Mouse (Mus musculus) c-Kit-positive CD71-negative TER-119-negative erythroid progenitor cells, embryonic 14.5 days (primary cell): ENCODE measurements at regions not wholly inside any gene's neighbourhood (a gene's known extent, or its start where the extent isn't known, plus 50 kb on each side); places are given as distances from the start of the nearest gene placed in this dataset.

Experiments
- DNase-seq: peaks from one replicate; pipeline ENCODE4 v3.0.0-alpha.2; 2013; ENCODE audit warnings: low read depth

DNA sequence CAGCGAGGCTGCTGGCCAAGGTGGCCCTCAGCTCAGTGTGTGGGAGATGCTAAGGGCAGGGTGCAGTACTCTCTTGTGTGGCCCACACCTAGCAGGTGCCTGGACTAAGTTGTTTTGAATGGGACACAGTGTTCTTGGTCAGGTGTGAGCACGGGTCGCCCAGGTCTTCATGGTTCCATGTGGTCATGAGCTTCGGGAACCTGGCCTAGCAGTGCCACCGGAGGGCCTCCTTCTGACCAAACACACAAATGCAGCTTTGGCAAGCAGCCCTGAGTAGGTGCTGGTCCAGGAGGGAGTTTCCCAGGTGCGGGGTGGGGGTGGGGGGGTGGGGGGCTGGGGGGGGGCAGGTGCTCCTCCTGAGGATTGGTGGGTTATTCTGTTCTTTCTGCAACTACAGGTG is 127.6 kb downstream of the Gadd45g start:
- no peak for DNase-seq

DNA sequence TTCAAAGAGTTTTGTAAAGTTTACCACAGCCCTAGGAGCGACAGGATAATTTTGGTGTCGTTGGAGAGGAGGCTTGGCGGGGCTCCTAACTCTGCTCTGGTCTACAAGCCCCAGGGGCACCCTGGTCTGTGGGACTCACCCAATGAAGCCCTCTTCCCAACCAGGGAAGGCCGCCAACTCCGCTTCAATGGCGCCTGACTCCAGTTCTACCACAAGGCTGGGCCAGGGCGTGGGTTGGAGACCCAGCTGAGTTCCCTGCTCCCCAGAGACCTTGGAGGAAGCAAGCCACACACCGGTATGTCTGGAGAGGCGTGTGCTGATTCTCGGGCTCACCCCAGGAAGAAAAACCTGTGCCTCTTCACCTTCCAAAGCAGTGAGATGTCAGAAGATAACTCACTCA is 128.9 kb downstream of the Gadd45g start:
- no peak for DNase-seq

DNA sequence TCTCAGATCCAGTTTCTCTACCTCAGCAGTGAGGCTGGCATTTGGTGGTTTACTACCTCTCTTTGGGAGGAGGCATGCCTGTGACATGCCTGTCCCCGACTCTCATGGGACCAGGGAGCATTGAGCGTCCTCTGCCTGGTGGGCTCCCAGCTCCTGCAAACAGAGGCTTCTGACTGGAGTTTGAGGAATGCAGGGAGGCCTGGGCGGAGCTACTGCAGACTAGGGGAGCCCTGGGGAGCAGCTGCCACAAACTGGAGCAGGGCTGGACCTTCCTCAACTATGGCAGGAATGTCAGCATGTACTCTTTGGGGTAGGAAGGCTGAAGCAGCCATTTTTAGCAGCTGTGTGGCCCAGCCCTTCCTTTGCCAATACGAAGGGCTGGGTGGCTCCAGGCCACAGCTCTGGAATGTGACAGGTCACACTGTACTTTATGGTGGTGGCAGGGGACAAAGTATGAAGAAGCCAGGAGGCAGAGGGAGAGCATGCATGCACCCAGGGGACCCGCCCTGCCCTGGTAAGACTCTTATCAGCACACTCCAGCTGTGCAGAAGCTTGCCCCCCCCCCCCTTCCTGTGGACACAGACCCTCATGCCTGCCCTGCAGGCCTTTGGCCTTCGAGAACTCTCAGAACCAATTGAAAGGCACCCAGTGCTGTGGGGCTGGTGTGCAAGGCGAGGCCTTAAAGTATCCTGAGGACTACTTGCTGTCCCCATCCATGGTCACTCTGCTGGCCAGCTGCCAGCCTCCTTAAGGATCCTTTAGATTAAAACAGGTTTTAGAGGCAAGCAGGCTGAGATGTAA is 129.5 kb downstream of the Gadd45g start:
- DNase-seq, result no peak

DNA sequence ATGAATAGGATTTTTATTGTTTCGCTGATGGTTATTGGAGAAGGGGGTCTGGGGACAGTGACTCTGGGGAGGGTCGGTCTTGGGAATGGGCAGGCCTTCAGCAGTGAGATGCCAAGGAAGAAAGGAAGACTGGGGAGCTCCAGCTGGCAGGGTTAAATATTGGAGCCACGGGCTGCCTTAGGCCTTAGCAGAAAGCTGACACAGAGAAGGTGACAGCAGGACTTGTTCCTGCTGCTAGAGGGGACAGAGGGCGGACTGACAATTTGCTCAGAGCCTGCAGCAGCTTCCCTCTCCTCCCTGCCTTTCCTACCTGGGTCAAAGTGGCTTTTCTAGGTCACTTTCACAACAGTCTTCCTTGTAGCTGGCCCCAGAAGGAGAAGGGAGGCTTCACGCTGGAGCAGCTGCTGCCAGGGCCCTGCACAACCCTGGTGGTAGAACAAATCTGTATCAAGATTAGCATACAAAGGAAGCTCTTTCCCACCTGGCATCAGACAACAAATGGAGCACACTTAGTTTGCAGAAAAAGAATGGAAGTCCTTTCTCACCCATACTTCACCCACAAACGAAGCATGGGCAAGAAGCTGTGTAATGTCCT is 130.2 kb downstream of the Gadd45g start:
- DNase-seq, result no peak

DNA sequence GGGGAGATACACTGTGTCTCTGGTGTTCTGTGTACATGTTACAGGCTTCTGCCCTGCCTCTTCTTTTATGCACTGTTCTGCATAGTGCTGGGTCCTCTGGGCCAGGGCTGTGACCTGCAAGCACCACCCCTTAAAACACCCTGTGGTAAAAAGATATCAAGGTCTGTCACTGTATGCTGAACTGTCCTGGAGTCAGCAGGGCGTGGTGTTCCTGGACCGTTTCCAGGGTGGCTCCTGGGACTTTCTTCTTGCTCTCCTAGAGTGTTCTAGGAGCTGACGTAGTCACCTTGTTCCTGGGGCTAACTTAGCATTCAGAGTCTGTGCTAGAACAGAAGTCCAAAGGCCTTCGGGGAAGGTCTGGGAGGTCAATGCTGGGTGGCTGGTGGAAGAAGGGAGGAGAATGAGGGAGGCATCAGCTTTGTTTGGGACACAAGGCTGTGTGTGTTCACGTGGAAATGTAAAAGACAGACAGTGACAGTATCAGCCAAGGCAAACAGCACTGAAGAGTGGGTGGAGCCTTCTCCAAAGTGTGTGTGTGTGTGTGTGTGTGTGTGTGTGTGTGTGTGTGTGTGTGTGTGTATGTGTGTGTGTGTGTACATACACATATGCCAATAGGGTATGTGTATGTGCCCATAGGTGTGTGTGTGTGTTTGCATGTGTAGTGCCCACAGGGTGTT is 133.0 kb downstream of the Gadd45g start:
- no peak for DNase-seq

DNA sequence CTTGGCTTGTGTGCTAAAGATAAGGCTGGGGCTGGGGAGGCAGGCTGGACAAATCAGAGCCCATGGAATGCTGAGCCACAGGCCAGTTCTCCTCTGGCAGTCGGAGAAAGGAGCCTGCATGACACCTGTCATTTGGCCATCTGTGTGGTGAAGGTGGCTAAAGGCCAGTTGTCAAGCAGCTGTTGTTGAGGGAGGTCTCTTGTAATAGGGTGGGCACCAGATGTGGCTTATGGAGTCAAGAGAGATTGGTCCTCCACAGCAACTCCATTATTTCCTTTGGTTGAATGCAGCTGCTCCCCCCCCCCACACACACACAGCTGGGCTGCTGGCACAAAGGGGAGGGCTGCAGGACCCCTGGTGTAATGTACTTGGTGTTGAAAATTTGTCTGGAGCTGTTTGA is 133.9 kb downstream of the Gadd45g start:
- DNase-seq, result no peak

DNA sequence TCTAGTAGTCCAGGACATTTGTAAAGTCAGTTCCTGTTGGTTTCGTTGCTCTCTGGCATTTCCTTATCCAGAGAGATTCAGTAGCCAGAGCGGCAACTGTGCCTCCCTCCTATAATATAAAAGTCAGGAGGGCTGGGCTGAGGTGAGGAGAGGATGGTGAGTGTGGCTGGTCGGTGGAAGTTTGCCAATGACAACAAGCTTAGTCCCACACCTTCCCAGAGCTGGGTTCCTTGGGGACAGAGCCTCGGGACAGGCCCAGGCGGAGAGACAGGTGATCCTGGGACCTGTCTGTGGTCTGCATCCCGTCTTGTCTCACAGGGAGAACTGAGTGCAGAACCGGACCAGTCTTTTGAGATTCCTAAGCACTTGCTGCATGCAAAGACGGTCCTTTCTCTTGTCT is 136.5 kb downstream of the Gadd45g start:
- no peak for DNase-seq

DNA sequence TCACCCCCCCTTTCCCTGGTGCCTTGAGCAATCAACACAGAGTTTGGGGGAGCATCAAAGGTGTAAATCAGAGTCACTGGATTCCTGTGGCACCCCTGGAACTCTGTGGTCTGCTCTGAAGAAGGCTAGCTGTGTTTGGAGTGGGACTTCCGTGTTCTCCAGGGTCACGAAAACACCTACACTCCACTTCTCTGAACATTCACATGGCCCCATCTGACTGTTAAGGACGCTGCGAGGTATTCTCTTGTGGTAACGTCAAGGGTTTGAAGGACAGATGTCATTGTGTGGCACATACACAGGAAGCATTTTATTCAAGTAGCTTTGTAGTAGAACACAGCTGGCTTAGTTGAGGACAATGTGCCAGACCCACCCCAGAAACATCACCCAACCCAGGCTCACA is 137.1 kb downstream of the Gadd45g start:
- DNase-seq, result no peak

DNA sequence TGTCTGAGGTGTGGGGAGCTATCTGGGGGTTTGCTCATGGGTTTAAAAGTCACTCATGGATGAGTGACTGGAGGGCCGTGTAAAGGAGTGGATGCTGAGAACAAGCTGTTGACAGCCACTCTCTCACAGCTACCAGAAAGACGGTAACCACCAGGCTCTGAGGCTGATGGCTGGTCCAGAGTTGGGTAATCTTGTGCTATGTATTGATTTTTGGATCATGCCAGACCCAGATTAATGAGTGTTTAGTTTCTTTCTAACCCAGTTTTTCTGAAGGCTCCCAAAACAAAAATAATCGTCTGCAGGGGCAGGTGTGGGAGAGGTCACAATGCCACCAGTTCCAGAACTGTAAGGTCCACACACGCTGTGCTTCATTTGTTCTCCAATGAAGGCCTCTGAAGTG is 144.9 kb downstream of the Gadd45g start:
- DNase-seq, result no peak

DNA sequence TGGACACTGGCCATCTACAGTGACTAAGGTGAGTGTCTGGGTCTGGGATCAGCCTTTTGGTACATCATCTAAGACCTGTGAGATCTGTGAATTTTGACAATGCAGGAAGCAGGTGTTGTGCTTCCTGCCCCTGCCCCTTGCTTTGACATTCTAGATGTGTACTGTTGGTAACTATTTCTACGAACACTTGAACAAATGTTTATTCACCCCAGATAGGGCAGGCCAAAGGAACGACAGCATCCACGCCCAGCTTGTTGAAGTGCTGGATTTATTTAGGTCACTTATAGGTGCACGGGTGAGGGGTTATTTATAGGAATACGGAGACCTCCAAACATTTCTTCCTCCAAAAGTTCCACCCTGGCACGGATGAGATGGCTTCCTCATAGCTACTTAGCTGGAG is 146.4 kb downstream of the Gadd45g start:
- no peak for DNase-seq

DNA sequence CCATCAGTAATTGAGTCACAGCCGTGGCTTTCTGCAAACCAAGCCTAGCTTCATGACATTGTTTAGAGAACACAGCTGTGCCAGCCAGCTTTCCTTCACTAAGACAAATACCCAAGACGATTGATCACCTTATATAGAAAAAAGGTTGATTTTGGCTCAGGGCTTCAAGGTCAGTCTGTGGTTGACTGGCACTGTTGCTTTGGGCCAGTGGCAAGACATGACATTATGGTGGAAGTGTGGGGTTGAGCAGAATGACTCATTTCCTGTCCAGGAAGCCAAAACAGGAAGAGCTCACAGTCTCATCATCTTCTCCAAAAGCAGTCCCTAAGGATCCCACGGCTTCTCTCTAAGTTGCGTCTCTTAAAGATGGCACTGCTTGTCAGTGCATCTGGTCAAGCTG is 149.7 kb downstream of the Gadd45g start:
- no peak for DNase-seq

DNA sequence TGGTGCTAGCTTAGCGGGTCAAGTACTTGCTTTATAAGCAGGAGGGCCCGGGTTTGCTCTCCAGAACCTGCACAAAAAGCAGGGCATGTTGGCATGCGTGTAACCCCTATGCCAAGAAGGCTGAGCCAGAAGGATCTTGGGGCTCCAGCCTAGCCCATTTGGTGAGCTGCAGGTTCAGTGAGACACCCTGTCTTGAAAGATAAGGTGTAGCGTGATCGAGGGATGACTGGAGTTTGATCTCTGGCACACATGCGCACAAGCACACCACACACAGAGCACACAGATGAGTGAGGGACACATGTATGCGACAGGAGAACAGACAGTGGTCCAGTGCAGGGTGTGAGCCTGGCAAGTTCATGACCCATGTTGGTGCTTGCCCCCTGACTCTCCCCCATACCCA is 152.1 kb downstream of the Gadd45g start:
- no peak for DNase-seq

DNA sequence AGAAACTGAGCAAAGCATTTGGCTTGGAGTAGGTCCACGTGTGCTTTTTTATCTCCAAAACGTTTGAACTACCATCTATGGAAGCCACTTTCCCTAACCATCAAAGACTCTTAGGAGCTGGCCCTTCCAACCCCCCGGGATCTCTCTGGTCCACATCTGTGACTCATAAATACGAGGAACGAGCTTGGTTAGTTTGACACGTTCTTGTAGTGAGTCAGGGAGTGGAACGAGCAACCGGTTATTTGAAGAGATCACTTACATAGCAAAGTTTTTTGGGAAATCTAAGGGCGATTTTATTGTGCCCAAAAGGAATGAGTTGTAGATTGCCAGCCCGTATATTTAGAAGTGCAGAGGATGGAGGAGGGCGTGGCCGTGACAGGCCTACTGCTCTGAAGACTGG is 155.3 kb downstream of the Gadd45g start:
- no peak for DNase-seq

DNA sequence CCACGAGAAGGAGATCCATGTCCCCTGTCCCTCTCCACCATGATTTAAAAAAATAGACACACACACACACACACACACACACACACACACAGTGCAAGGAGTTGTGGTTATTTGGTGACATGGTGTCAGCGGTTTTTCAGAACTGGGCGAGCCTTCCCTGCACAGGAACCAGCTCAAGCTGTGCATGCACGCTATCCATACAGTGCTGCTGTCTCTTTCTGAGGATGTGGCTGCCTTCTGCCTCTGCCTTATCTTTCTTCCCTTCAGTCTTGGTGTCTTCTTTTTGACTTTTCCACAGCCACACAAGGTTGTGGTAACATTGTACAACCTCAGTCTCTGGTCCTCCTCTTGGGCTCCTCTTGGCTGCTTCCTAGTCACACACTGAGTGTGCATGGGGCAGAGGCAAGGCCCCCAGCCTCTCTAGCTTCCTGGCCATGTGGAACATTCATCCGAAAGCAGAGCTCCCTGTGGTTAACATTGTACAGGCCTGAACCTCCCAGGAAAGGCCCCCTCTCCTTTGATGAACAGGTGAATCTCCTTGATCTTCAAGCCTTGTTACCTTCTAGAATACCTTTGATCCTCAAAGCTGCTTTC is 157.6 kb downstream of the Gadd45g start:
- no peak for DNase-seq

DNA sequence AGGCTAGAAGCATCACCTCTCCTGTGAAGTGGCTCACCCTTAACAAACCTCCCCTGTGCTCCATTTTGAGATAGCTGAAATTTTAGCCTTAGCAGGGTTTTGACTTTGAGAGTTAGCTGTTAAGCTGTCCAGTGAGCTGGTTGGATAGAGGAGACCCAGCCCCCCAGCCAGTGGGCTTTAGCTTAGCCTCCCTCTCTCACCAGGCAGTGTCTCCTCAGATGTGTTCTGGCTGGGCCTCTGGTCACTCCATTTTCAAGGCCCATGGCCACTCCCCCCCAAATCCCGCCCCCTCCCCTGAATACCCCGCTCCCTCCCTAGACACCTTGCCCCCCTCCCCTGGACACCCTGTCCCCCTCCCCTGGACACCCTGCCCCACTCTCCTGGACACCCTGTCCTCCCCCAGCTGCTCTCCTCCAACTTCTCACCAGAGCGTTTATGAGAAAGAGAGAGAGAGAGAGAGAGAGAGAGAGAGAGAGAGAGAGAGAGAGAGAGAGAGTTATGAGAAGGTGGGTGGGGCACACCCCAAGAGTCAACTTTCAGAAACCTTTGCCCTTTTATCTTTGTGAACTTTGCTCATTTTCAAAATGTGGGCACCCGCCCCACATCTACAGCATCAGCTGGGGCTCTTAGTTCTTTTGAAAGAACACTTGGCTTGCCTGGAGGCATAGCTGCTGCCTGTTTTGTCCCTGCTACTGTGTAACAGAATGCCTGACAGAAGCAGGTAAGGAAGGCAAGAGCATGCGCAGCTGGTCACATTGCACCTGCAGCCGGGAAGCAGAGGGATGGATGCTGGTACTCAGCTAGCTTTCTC is 161.3 kb downstream of the Gadd45g start:
- DNase-seq, result no peak

DNA sequence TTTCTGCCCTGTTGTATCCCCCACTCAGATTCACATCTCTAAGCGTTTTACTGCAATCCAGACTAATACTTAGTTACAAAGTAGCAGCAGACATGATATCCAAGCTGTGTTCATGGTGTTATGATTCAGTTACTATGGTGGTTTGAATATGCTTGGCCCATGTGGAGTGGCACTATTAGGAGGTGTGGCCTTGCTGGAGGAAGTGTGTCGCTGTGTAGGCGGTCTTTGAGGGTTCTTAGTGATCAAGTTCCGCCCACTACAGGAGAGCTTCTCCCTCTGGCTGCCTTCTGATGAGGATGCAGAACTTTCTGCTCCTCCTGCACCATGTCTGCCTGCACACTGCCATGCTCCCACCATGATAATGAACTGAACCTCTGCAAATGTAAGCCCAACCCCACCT is 162.8 kb downstream of the Gadd45g start:
- no peak for DNase-seq

DNA sequence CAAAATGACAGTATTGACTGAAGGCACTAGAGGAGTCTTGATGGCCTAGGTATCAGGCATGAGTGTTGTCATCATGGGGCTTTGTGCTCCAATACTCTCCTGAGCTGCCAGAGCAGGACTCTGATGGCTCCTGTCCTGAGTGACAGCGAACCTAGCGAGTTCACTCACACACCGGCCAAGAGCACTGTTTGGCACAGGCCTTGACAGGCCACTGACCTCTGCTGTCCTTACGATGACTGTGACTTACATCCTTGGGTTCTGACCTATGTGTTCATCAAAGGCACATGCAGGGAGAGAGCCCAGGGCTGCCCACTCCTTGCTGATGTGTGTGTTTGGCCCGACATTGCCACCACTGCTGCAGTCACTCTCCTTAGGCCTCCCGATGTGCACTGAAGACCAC is 163.3 kb downstream of the Gadd45g start:
- no peak for DNase-seq

DNA sequence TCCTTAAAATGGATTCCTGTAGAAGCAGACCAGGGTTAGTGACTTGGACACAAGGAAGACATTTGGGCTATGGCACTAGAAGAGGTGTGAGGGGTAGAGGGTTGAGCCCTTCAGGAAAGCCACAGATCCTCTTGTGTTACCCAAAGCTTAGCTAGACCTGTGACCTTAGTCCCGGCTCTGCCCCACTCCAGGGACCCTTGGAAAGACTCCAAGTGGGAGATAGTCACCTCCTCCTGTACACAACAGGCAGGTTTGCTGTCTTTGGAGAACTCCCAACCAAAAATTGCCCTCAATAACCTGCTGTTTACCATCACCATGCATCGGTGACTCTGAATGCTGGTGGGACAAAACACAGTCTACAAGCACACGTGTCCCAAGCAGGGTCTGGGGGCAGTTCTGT is 164.5 kb downstream of the Gadd45g start:
- DNase-seq, result no peak

DNA sequence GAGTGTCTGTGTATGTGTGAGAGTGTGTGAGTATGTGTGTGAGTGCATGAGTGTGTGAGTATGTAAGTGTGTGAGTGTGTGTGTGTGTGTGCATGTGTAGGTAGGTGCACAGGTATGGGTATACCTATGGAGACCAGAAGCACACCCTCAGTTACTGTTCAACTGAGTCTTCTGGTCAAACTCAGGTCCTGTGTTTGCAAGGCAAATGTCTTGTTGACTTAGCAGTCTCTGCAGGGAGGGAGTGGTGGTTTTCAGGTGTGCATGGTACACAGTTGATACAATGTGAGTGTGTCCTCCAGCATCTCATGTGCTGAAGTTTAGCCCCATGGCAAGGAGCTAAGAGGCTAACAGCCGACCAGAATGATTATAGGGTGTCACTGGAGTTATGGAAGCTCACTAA is 166.7 kb downstream of the Gadd45g start:
- no peak for DNase-seq

DNA sequence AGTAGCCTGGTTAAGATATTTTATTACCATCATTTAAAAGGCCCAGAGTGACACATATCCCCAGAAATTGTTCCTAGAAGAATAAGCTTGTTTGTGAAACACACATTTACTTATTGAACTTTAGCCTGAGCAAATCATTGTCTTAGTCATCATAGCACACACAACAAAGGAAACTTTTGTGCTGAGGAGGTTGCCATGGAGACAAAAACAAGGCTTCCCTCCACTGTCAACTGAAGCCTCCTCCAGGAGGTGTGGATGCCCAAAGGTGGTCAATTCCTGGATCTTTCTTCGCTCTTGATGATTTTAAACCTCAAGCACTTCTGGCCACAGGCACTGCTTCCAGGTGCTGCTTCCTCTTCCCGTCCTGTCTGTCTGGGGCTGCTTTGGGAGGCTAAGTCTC is 167.3 kb downstream of the Gadd45g start:
- no peak for DNase-seq

DNA sequence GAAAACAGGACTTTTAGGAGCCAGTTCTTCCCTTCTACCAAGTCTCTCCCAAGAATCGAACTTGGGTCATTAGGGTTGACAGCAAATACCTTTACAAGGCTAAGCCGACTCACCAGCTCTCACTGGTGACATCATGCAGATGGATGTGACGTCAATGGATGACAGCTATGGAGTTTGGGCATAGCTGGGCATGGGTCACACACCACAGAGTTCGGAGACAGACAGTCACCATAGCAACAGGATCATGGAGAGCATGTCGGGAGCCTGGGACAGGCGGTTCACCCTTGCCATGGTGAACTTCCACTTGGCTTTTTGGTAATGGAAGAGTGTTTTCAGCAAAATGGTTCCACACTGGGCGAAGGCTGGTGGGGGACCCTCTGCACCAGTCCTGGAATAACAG is 168.1 kb downstream of the Gadd45g start:
- DNase-seq, result no peak

DNA sequence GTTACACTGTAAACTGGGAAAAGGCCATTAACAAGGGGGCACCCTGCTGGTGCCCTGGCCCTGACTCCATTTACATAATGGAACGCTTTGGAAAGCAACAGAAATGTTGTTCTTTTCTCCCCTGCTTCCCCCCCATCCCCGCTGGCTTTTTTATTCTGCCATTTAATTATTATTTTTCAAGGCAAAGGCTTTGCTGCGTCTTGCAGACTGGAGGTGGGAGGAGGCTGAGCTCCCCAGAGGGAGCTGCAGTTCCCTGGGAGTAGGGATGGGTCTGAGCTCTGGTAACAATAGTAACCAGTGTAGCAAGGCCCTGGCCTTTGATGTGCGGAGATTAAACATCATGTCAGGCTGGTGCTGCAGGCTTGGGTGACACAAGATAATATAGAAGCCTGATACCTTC is 168.6 kb downstream of the Gadd45g start:
- no peak for DNase-seq
